Mouse (Mus musculus) liver, adult 2 months (tissue): ENCODE results near the gene Idnk. TPM values are rescaled to one million over a fixed set of nuclear protein-coding genes. Genes with fewer than 3 reads are reported as not detected.

Source experiments
- DNase-seq: peaks from one replicate; pipeline ENCODE4 v3.0.0-alpha.2; 2011; ENCODE audit warnings: low read depth, low spot score; ENCODE audit errors: extremely low read depth
- H3K27ac ChIP-seq: fragments of 200-500 bp; replicated peaks from 2 replicates; pipeline ENCODE4 v1.5.1; 2012; ENCODE audit warnings: low read depth, mild to moderate bottlenecking, control low read depth, inconsistent platforms, low read length; ENCODE audit not compliant: insufficient read depth
- H3K27me3 ChIP-seq: fragments of 200-500 bp; 2 replicates; pipeline ENCODE4 v1.6.1; 2012; ENCODE audit warnings: mild to moderate bottlenecking, moderate library complexity, low read length, inconsistent platforms; ENCODE audit not compliant: control insufficient read depth, insufficient read depth
- H3K36me3 ChIP-seq: fragments of 200-500 bp; 2 replicates; pipeline ENCODE4 v1.6.1; 2012; ENCODE audit warnings: low read length, inconsistent platforms; ENCODE audit not compliant: control insufficient read depth, insufficient read depth
- H3K4me1 ChIP-seq: fragments of 200-500 bp; 2 replicates; pipeline ENCODE4 v1.6.1; 2011; ENCODE audit warnings: low read length; ENCODE audit not compliant: control insufficient read depth, insufficient read depth
- H3K4me3 ChIP-seq: fragments of 200-500 bp; 2 replicates; pipeline ENCODE4 v1.5.1; 2011; ENCODE audit warnings: low read depth, mild to moderate bottlenecking, control low read depth, low read length, moderate library complexity; ENCODE audit not compliant: insufficient read depth
- H3K79me2 ChIP-seq: fragments of 200-500 bp; 2 replicates; pipeline ENCODE4 v1.6.1; 2012; ENCODE audit warnings: inconsistent platforms, mild to moderate bottlenecking, low read length, moderate library complexity; ENCODE audit not compliant: control insufficient read depth, insufficient read depth
- H3K9ac ChIP-seq: fragments of 200-500 bp; 2 replicates; pipeline ENCODE4 v1.6.1; 2012; ENCODE audit warnings: low read depth, mild to moderate bottlenecking, control low read depth, inconsistent platforms, low read length
- CTCF ChIP-seq: fragments of 200-500 bp; IDR thresholded peaks from 2 replicates; pipeline ENCODE4 v1.5.1; 2011; ENCODE audit warnings: low read depth, low read length, control low read depth
- POLR2A ChIP-seq: fragments of 200-500 bp; IDR thresholded peaks from 2 replicates; pipeline ENCODE4 v1.6.1; 2011; ENCODE audit warnings: low read length, control low read depth; ENCODE audit not compliant: insufficient read depth; ENCODE audit errors: extremely low read depth
- WGBS: fragments of 180-500 bp; shearing (Covaris S2); methylation state at CpG from one replicate; pipeline ENCODE4 v1.1.7; 2018; 5-methylcytosine and 5-hydroxymethylcytosine counted together
- polyA plus RNA-seq: library from polyadenylated mRNA; depleted of rRNA; stranded (reverse); fragments of >200 nt; gene quantifications from 2 replicates; pipeline ENCODE4 v1.2.3, GENCODE M21; 2012
- total RNA-seq: library from RNA; depleted of rRNA; stranded (reverse); fragments of >200 nt; gene quantifications from 2 replicates; pipeline ENCODE4 v1.2.3, GENCODE M21; 2014

Idnk gene
- total and polyA plus RNA-seq, 2 experiments, result 26.9 to 34.5 TPM

DNA sequence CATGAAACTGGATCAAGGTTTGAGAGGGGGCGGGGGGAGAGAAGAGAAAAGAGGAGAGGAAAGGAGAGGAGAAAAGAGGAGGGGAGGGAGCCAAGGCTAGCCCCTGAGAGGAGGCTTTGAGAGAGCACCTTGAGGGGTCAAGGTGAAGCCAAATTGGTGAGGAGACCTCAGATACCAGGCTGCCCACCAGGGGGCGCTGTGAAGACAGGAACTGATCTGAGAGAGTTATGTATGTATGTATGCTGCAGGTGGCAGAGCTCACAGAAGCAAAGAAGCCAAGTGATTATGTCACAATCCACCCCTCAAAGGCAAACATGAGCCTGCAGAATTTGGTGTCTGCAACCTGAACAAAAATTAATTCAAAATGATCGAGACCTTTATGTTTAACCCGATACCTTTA is 31.0 kb downstream of the Idnk start:
- Histone ChIP-seq H3K79me2 (peaks cover 14% of the 10 kb centered on the region; the same call in 1 of the 2 replicates), H3K36me3 (peaks cover 49% of the 10 kb centered on the region), H3K4me1 (peaks cover 2% of the 10 kb centered on the region), H3K9ac (no peak overlapping the region), H3K4me3 (no peak overlapping the region), H3K27me3 (no peaks in the 10 kb centered on the region), H3K27ac (no peak overlapping the region)
- DNase-seq, result peak; percentile 60
- peak; percentile 84 for TF ChIP-seq CTCF
- TF ChIP-seq POLR2A, result no peak
- WGBS, result 54% methylated on average over 4 of the region's 4 CpGs

DNA sequence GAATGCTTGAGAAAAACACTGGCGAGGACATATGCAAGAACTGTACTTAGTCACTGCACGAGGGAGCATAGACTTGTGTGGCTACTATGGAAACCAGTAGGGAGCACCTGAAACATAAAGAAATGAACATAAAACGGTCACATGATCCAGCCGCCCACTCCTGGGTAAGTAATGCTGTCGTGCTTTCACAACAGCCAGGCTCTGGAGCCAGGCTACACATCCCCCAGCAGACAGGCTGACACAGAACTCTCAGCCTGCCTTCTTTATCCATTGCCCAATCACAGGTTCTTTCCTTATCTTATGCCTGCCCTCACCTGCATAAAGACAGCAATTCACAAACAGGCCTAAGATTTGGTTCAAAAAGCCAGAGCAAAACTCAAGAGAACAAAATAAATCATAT is 32.0 kb downstream of the Idnk start:
- peak; percentile 55 for DNase-seq
- peaks cover 14% of the 10 kb centered on the region; the same call in 1 of the 2 replicates for H3K79me2 ChIP-seq
- H3K36me3 ChIP-seq, result peaks cover 52% of the 10 kb centered on the region
- H3K27ac ChIP-seq, result no peak overlapping the region
- no peaks in the 10 kb centered on the region for H3K4me1 ChIP-seq
- TF ChIP-seq CTCF, result no peak
- H3K27me3 ChIP-seq, result no peaks in the 10 kb centered on the region
- 37% methylated on average over 5 of the region's 5 CpGs for WGBS
- no peak overlapping the region for H3K9ac ChIP-seq
- no peak overlapping the region for H3K4me3 ChIP-seq

DNA sequence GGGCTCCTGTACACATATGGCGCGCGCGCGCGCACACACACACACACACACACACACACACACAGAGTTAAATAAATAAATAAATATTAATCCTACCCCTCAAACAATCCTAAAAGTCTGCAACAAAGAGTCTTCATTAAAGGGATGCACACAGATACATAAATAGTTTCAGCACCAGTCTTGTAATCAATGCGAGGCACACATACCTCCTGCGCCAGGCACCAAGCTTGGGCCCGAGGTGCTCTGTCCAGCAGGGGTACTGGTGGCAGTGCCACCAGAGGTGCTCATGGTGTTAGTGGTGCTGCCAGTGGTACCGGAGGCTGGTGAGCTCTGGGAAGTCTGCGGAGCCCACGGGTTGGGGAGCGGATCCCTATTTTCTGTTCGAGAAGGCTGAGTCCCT is 34.1 kb downstream of the Idnk start:
- Histone ChIP-seq H3K27ac (no peak overlapping the region), H3K4me1 (0 out of 2 replicates have a peak, but pooled peaks cover 4% of the 10 kb centered on the region), H3K4me3 (no peak overlapping the region), H3K9ac (no peak overlapping the region), H3K27me3 (no peaks in the 10 kb centered on the region), H3K36me3 (peaks cover 52% of the 10 kb centered on the region), H3K79me2 (peaks cover 18% of the 10 kb centered on the region; the same call in 1 of the 2 replicates)
- TF ChIP-seq POLR2A, result no peak
- TF ChIP-seq CTCF, result no peak
- no peak for DNase-seq
- WGBS, result 99% methylated on average over 14 of the region's 14 CpGs

DNA sequence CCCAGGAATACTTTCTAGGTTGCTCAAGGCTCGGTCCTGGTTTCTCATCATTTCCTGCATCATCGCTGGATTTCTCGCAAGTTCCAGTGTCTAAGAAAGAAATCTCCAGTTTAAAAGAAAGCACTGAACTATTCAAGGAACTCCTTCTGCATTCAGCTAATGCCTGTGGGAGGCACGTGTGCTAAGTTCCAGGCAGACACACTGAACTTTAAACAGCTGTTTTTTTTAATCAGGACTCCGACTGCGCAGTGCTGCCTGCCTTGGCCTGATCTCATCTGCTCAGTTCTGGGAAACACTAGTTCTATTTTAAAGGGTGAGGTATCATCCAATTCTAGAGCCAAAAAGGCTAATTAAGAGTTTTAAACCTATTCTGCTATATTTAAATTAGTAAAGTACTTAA is 34.7 kb downstream of the Idnk start:
- peaks cover 21% of the 10 kb centered on the region; the same call in 1 of the 2 replicates for H3K79me2 ChIP-seq
- WGBS, result 81% methylated on average over 6 of the region's 6 CpGs
- H3K36me3 ChIP-seq, result peaks cover 47% of the 10 kb centered on the region
- H3K9ac ChIP-seq, result no peak overlapping the region
- H3K27me3 ChIP-seq, result no peaks in the 10 kb centered on the region
- H3K4me3 ChIP-seq, result no peak overlapping the region
- H3K4me1 ChIP-seq, result peaks cover 7% of the 10 kb centered on the region; the same call in 1 of the 2 replicates
- H3K27ac ChIP-seq, result no peak overlapping the region
- no peak for DNase-seq
- no peak for TF ChIP-seq CTCF
- no peak for TF ChIP-seq POLR2A

DNA sequence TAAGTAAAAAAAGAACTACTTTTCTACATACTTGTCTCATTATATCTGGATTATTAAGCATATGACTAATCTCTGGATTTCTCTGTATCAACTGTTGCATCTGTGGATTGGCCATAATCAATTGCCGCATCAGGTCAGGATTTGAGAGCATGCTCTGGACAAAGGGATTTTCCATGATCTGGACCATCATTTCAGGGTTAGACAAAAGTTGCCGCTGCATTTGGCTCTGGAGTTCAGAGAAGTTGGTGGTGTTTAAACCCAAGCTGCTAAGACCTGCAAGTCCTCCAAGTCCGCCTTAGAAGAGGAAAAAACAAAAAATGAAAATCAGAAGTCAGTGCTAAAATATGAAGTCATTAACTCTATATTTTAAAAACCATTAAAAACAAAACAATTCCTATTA is 35.8 kb downstream of the Idnk start:
- no peaks in the 10 kb centered on the region for H3K27me3 ChIP-seq
- TF ChIP-seq CTCF (no peak), POLR2A (no peak)
- no peak overlapping the region for H3K4me3 ChIP-seq
- H3K27ac ChIP-seq, result no peak overlapping the region
- peaks cover 20% of the 10 kb centered on the region; the same call in 1 of the 2 replicates for H3K79me2 ChIP-seq
- peaks cover 37% of the 10 kb centered on the region for H3K36me3 ChIP-seq
- peaks cover 17% of the 10 kb centered on the region for H3K4me1 ChIP-seq
- no peak overlapping the region for H3K9ac ChIP-seq
- WGBS, result 95% methylated on average over 3 of the region's 3 CpGs
- DNase-seq, result no peak

DNA sequence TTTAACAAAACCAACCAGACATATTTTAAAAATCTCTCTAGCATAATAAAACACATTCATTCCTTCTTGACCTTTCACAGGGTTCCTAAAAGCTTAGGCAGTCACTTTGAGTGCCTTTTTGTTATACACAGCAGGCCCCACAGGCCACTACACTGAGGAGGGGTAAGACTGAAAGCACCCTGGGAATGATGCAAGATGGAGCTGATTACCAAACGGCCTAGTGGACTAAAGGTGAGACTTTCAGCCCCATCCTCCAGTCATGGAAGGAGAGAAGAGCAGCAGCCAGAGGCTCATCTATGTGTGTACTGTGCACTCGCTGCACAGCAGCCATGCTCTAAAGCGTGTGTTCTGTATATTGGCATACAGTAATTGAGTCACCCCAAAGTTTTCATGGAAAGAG is 37.5 kb downstream of the Idnk start:
- peak; percentile 78 for DNase-seq
- 32% methylated on average over 3 of the region's 3 CpGs for WGBS
- Histone ChIP-seq H3K9ac (no peak overlapping the region), H3K36me3 (peaks cover 34% of the 10 kb centered on the region), H3K27ac (no peak overlapping the region), H3K4me1 (peaks cover 20% of the 10 kb centered on the region), H3K79me2 (peaks cover 23% of the 10 kb centered on the region; the same call in 1 of the 2 replicates), H3K27me3 (no peaks in the 10 kb centered on the region), H3K4me3 (no peak overlapping the region)
- TF ChIP-seq POLR2A (no peak), CTCF (no peak)
